Mouse (Mus musculus) C2C12 (cell line): ENCODE data around the gene Vps35l. TPM values are rescaled to one million over a fixed set of nuclear protein-coding genes. Genes with fewer than 3 reads are reported as not detected.

ENCODE experiments used
- H3K27me3 ChIP-seq: one replicate; pipeline ENCODE4 v1.6.1; 2011; ENCODE audit not compliant: control insufficient read depth, insufficient read depth, insufficient read length
- H3K36me3 ChIP-seq: one replicate; pipeline ENCODE4 v1.6.1; 2011; ENCODE audit not compliant: control insufficient read depth, insufficient read depth
- H3K4me3 ChIP-seq: one replicate; pipeline ENCODE4 v1.5.1; 2011; ENCODE audit warnings: mild to moderate bottlenecking, control low read depth; ENCODE audit not compliant: poor library complexity, insufficient read depth, severe bottlenecking
- H3K79me2 ChIP-seq: one replicate; pipeline ENCODE4 v1.6.1; 2011; ENCODE audit not compliant: control insufficient read depth, insufficient read depth
- H3K79me3 ChIP-seq: one replicate; pipeline ENCODE4 v1.6.1; 2011; ENCODE audit warnings: low read depth, control low read depth
- H3ac ChIP-seq: one replicate; pipeline ENCODE3; 2011; ENCODE audit warnings: low read depth; ENCODE audit not compliant: control insufficient read depth, insufficient read length
- CEBPB ChIP-seq: IDR thresholded peaks from one replicate; pipeline ENCODE4 v1.6.1; 2011; ENCODE audit warnings: low read depth, mild to moderate bottlenecking, control low read depth, moderate library complexity
- CTCF ChIP-seq: IDR thresholded peaks from one replicate; pipeline ENCODE4 v1.5.1; 2011; ENCODE audit not compliant: control insufficient read depth, insufficient read depth, insufficient read length
- FOSL1 ChIP-seq: IDR thresholded peaks from one replicate; pipeline ENCODE4 v1.8.0; 2011; ENCODE audit warnings: mild to moderate bottlenecking, low read length; ENCODE audit not compliant: poor library complexity, insufficient read depth, severe bottlenecking
- MAX ChIP-seq: IDR thresholded peaks from one replicate; pipeline ENCODE4 v1.6.1; 2011; ENCODE audit warnings: mild to moderate bottlenecking, control low read depth
- MYOD1 ChIP-seq: IDR thresholded peaks from one replicate; pipeline ENCODE4 v1.6.1; 2011; ENCODE audit warnings: low read depth; ENCODE audit not compliant: control insufficient read depth, insufficient read length
- MYOG ChIP-seq: IDR thresholded peaks from one replicate; pipeline ENCODE4 v1.6.1; 2011; ENCODE audit not compliant: control insufficient read depth, insufficient read length; ENCODE audit errors: extremely low read depth
- USF1 ChIP-seq: IDR thresholded peaks from one replicate; pipeline ENCODE4 v1.6.1; 2011; ENCODE audit warnings: low read depth, mild to moderate bottlenecking, control low read depth, moderate library complexity
- polyA plus RNA-seq: library from polyadenylated mRNA; unstranded; fragments of >200 nt; fragmentation: generic; extraction: Trizol; gene quantifications from one replicate; pipeline ENCODE4 v1.2.1, GENCODE M21; 2012; ENCODE audit warnings: missing spikeins

The Vps35l gene
- polyA plus RNA-seq, 1 experiment, result 39.6 TPM

DNA sequence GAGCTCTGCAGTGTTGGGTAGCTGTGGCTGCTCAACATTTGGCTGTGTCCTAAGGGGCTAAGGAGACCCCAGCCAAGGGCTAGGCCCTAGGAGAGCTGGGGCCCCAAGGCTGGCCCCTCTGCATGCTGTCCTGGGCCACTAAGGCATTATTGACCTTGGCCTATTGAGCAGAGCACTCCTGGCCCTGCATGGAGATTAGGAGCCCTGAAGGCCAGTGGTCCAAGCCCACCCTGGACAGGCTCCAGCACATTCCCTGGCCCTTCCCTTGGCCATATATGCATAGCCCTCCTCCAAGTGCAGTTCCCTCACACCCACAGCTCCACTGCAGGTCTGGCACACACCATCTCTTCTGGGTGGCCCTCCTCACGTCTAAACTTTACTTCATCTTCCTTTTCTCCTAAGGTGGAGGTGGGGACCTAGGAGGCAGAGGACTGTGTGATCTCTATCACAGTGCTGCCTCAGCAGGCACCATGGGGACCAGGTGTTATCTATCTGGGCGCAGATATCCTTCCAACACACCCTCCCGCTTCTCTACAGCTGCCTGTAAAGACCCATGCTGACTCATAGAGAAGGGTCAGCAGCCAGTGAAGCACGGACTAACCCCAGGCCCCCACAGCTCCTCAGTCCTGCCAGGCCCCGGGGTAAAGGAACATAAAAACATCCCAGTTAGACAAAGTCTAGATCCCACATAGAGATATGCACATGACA lies 109.7 kb downstream of the Vps35l start:
- no peak for TF ChIP-seq CTCF
- no peak for TF ChIP-seq CEBPB
- TF ChIP-seq MYOD1, result no peak
- TF ChIP-seq FOSL1, result no peak
- no peak for TF ChIP-seq MYOG
- TF ChIP-seq USF1, result no peak
- Histone ChIP-seq H3K4me3 (no peak overlapping the region), H3K36me3 (peaks cover 73% of the 10 kb centered on the region), H3K79me3 (peaks cover 21% of the 10 kb centered on the region), H3K27me3 (no peaks in the 10 kb centered on the region), H3K79me2 (peaks cover 50% of the 10 kb centered on the region), H3ac (no peak overlapping the region)

DNA sequence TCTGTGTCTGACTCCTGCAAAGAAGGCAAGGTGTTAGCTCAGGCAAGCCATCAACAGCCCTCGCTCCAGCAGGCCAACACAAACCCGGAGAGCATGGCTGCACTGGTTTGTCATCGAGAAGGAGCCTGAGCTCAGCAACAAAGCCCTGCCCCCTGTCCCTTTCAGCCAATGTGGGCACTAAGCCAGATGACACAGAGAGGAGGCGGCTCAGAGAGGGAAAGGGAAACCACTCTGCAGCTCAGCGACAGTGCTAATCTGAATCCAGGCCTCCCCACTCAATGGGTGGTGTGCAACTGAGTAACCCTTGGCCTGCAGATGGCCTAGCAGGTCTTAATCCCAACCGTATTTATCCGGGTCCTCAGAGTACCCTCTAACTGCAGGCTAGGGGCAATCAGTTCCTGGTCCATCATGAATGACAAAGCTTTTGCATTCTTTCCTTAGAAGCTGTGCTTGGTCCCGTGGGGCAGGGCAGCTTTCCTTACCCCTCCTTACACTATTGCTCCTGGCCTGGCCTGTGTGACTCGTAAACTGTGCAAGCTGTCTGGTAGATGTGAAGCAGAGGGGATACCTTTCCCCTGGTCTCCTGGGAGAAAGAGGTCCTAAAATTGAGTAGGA lies 110.8 kb downstream of the Vps35l start:
- H3K36me3 ChIP-seq, result peaks cover 62% of the 10 kb centered on the region
- no peak overlapping the region for H3ac ChIP-seq
- H3K79me3 ChIP-seq, result peaks cover 28% of the 10 kb centered on the region
- no peak overlapping the region for H3K4me3 ChIP-seq
- H3K27me3 ChIP-seq, result no peaks in the 10 kb centered on the region
- peaks cover 58% of the 10 kb centered on the region for H3K79me2 ChIP-seq
- TF ChIP-seq CEBPB (no peak), CTCF (no peak), USF1 (no peak), FOSL1 (no peak), MYOG (no peak), MYOD1 (no peak), MAX (no peak)

DNA sequence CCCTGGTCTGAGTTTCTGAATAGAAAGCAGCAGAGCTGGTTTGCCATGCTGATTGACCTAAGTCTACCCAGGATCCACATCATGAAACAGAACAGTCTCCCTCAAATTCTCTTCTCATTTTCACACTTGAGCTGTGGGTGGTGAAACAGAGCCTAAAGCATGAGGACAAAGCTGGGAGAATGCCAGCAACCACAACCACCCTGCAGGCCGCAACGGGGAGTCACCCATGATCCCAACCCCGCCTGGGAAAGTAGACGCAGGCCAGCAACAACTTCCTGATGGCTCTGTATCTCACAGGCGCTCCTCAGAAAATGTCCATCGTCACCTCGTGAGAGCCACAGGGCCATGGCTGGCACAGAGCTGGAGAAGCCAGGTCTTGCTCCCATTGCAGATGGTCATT lies 111.5 kb downstream of the Vps35l start:
- Histone ChIP-seq H3K36me3 (peaks cover 54% of the 10 kb centered on the region), H3K27me3 (no peaks in the 10 kb centered on the region), H3K79me2 (peaks cover 65% of the 10 kb centered on the region), H3K79me3 (peaks cover 28% of the 10 kb centered on the region), H3K4me3 (no peak overlapping the region), H3ac (no peak overlapping the region)
- no peak for TF ChIP-seq CEBPB
- TF ChIP-seq MYOG, result no peak
- TF ChIP-seq USF1, result no peak
- TF ChIP-seq MAX, result no peak
- TF ChIP-seq MYOD1, result no peak
- TF ChIP-seq CTCF, result no peak
- TF ChIP-seq FOSL1, result no peak

DNA sequence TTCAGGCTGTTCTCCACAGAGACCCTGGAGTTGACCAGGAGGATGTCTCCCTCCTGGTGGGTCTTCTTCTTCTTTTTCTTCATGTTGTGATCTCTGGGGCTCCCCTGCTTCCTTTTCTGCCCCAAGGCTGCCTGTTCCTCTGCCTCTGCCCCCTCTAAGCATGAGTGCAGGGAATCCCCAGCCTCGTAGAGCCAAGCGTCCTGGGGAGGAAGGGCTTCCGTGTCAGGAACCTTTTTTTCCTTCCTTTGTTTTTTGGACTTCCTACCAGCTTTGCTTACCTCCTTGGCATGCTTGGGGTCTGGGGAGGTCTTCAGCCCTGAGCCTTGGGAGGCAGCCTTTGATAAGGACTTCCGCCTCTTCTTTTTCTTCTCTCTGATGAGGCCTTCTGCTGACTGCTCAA lies 112.6 kb downstream of the Vps35l start:
- Histone ChIP-seq H3ac (no peak overlapping the region), H3K4me3 (no peak overlapping the region), H3K36me3 (peaks cover 49% of the 10 kb centered on the region), H3K79me3 (peaks cover 28% of the 10 kb centered on the region), H3K27me3 (no peaks in the 10 kb centered on the region), H3K79me2 (peaks cover 68% of the 10 kb centered on the region)
- TF ChIP-seq MYOG (no peak), USF1 (no peak), CTCF (no peak), MAX (no peak)

DNA sequence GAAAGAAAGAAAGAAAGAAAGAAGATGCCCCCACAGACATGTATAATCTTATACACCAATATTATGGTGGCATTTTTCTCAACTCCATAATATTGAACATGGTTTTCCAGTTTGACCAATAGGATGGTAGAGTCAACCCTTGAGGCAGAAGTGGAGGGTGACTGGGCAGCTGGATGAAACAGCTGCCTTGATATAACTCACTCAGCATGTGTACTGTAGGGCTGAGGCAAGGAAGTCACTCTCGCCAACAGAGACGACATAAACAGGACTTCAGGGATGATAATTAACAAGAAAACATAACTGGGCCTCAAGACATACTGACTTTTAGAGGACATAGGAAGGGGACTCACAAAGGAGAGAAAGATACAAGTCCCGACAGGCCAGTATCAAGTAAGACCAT lies 114.6 kb downstream of the Vps35l start:
- no peak for TF ChIP-seq FOSL1
- no peak for TF ChIP-seq CEBPB
- Histone ChIP-seq H3K27me3 (no peaks in the 10 kb centered on the region), H3ac (peak overlapping the region; percentile 46), H3K4me3 (peak overlapping the region; percentile 85), H3K79me3 (peaks cover 28% of the 10 kb centered on the region), H3K79me2 (peaks cover 68% of the 10 kb centered on the region), H3K36me3 (peaks cover 32% of the 10 kb centered on the region)

DNA sequence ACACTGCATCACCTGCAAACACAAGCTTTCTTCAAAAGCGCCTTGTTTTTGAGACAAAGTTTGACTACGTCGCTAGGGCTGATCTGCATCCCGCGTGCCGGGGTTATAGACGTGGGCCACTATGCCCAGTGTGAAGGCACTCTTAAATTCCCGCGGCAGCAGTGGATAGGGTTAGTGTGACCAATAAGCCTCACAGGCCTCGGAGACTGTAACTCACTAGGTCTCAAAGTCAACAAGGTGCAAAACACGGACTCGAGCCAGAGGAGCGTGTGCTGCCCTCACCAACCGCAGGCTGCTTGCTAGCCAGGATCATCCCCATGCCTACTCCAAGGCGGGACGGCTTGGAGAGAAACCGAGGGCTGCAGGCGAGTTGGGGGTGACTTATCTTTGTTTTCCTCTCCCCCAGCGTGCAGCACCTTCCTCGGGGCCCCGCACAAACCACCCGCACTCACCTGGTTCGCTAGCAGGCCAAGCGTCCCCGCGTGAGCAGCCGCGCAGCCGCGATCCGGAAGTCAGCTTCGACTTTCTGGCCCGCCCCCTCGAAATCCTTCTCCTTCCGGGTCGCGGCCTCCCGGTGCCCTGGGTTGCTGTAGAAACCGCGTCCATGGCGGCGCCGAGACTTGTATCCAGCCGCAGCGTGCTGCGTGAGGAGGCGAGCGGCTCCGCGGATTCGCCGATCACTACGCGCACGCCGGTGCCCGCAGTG lies 115.3 kb downstream of the Vps35l start, which contains the start of gene Iqck:
TSS of gene Iqck (plus strand) at position 582 of the 706 bp plus-strand sequence.
- Histone ChIP-seq H3K27me3 (no peaks in the 10 kb centered on the region), H3ac (peak within 1 kb of the TSS; percentile 46), H3K36me3 (peaks cover 32% of the 10 kb centered on the region), H3K79me2 (peaks cover 62% of the 10 kb centered on the region), H3K4me3 (peak within 1 kb of the TSS; percentile 85), H3K79me3 (peaks cover 28% of the 10 kb centered on the region)
- TF ChIP-seq MAX, result peak; percentile 42
- TF ChIP-seq CEBPB, result no peak
